Mouse (Mus musculus) MEL (cell line): Measurements from ENCODE around the gene Tiam1. TPM values are rescaled to one million over a fixed set of nuclear protein-coding genes. Genes with fewer than 3 reads are reported as not detected.

Experiments
- DNase-seq: peaks from one replicate; pipeline ENCODE4 v3.0.0; 2011; ENCODE audit warnings: low read depth, low spot score
- H3K27ac ChIP-seq: 2 replicates; pipeline ENCODE4 v1.5.1; 2012; ENCODE audit warnings: low read depth, mild to moderate bottlenecking, control low read depth, low read length, moderate library complexity; ENCODE audit not compliant: control insufficient read depth
- H3K27me3 ChIP-seq, 2 experiments: fragments of 150-350 bp in 1 of 2; sonication (generic) in 1 of 2; 2 replicates each; pipeline ENCODE4 v1.6.1; 2012; ENCODE audit warnings: low read length in 2 of 2, mild to moderate bottlenecking in 2 of 2, improper control_type of control experiment in 1 of 2, moderate library complexity in 1 of 2; ENCODE audit not compliant: insufficient read depth in 2 of 2, control insufficient read depth in 1 of 2
- H3K36me3 ChIP-seq, 2 experiments: 2 replicates each; pipeline ENCODE4 v1.6.1; 2012 to 2014; ENCODE audit warnings: low read length in 2 of 2, improper control_type of control experiment in 1 of 2, inconsistent platforms in 1 of 2, mild to moderate bottlenecking in 1 of 2; ENCODE audit not compliant: insufficient read depth in 2 of 2, control insufficient read depth in 1 of 2
- H3K4me1 ChIP-seq, 2 experiments: fragments of 150-350 bp in 1 of 2; sonication (generic) in 1 of 2; 2 replicates each; pipeline ENCODE4 v1.6.1; 2012; ENCODE audit warnings: low read length in 2 of 2, improper control_type of control experiment in 1 of 2, mild to moderate bottlenecking in 1 of 2; ENCODE audit not compliant: insufficient read depth in 2 of 2, control insufficient read depth in 1 of 2
- H3K4me3 ChIP-seq, 2 experiments: fragments of 150-350 bp in 1 of 2; sonication (generic) in 1 of 2; 2 replicates each; pipeline ENCODE4 v1.5.1; 2012; ENCODE audit warnings: low read depth in 2 of 2, low read length in 2 of 2, mild to moderate bottlenecking in 2 of 2, moderate library complexity in 2 of 2, control low read depth in 1 of 2, improper control_type of control experiment in 1 of 2; ENCODE audit not compliant: control insufficient read depth in 1 of 2, insufficient read depth in 1 of 2
- H3K79me2 ChIP-seq: 2 replicates; pipeline ENCODE4 v1.6.1; 2012; ENCODE audit warnings: mild to moderate bottlenecking, low read length, moderate library complexity; ENCODE audit not compliant: control insufficient read depth, poor library complexity, insufficient read depth
- H3K9ac ChIP-seq: 2 replicates; pipeline ENCODE4 v1.6.1; 2012; ENCODE audit warnings: low read depth, mild to moderate bottlenecking, control low read depth, low read length, moderate library complexity; ENCODE audit not compliant: control insufficient read depth, poor library complexity, severe bottlenecking
- H3K9me3 ChIP-seq: fragments of 150-350 bp; sonication (generic); replicated peaks from 2 replicates; pipeline ENCODE4 v1.6.1; 2012; ENCODE audit warnings: mild to moderate bottlenecking, low read length, improper control_type of control experiment, moderate library complexity; ENCODE audit not compliant: insufficient read depth
- CHD1 ChIP-seq: IDR thresholded peaks from 2 replicates; pipeline ENCODE4 v1.6.1; 2012; ENCODE audit warnings: low read depth, mild to moderate bottlenecking, inconsistent platforms, low read length, improper control_type of control experiment
- ETS1 ChIP-seq: IDR thresholded peaks from 2 replicates; pipeline ENCODE4 v1.6.1; 2012; ENCODE audit warnings: low read depth, mild to moderate bottlenecking, inconsistent platforms, low read length, improper control_type of control experiment, moderate library complexity
- GATA1 ChIP-seq: IDR thresholded peaks from 2 replicates; pipeline ENCODE4 v1.6.1; 2011; ENCODE audit warnings: low read depth, low read length, improper control_type of control experiment
- MAFK ChIP-seq: IDR thresholded peaks from 2 replicates; pipeline ENCODE4 v1.6.1; 2011; ENCODE audit warnings: low read depth, mild to moderate bottlenecking, low read length, improper control_type of control experiment, borderline replicate concordance
- MEF2A ChIP-seq: IDR thresholded peaks from 2 replicates; pipeline ENCODE4 v1.6.1; 2014; ENCODE audit warnings: low read depth, mild to moderate bottlenecking, inconsistent platforms, low read length, improper control_type of control experiment; ENCODE audit not compliant: poor library complexity, insufficient replicate concordance, severe bottlenecking; ENCODE audit errors: extremely low read depth
- MYC ChIP-seq: IDR thresholded peaks from 2 replicates; pipeline ENCODE4 v1.6.1; 2011; ENCODE audit warnings: low read depth, mild to moderate bottlenecking, low read length, improper control_type of control experiment, moderate library complexity
- NELFE ChIP-seq: IDR thresholded peaks from 2 replicates; pipeline ENCODE4 v1.6.1; 2011; ENCODE audit warnings: low read depth, low read length, improper control_type of control experiment
- RCOR1 ChIP-seq: IDR thresholded peaks from 2 replicates; pipeline ENCODE4 v1.6.1; 2012; ENCODE audit warnings: low read depth, mild to moderate bottlenecking, inconsistent platforms, low read length, improper control_type of control experiment
- TAL1 ChIP-seq: IDR thresholded peaks from 2 replicates; pipeline ENCODE4 v1.6.1; 2012; ENCODE audit warnings: mild to moderate bottlenecking, inconsistent platforms, low read length, moderate library complexity, mixed read lengths
- ZKSCAN1 ChIP-seq: IDR thresholded peaks from 2 replicates; pipeline ENCODE4 v1.6.1; 2012; ENCODE audit warnings: low read depth, mild to moderate bottlenecking, inconsistent platforms, low read length, improper control_type of control experiment, moderate library complexity
- polyA plus RNA-seq, 2 experiments: library from polyadenylated mRNA; stranded (reverse) in 1 of 2; unstranded in 1 of 2; fragments of >175 nt in 1 of 2; fragments of >200 nt in 1 of 2; gene quantifications; 2 replicates each; pipeline versions ENCODE4 v1.2.1 to v1.2.4; 2012; ENCODE audit warnings: low replicate concordance in 2 of 2, low read depth in 1 of 2; ENCODE audit not compliant: insufficient read length in 2 of 2, insufficient read depth in 1 of 2, missing spikeins in 1 of 2
- total RNA-seq: library from RNA; depleted of rRNA; stranded (reverse); fragments of 300-350 nt; gene quantifications from 2 replicates; pipeline ENCODE4 v1.2.3, GENCODE M21; 2012

Gene Tiam1
- total and polyA plus RNA-seq, 3 experiments: 15.0 to 23.9 (median 19.9) TPM

- no peaks in the 10 kb centered on the region for H3K79me2 ChIP-seq
- DNase-seq: peak; percentile 11
- TF ChIP-seq MEF2A: no peak
- H3K4me3 ChIP-seq: no peak overlapping the region
- peaks cover 0 to 3% of the 10 kb centered on the region in 2 experiments; a peak in 2 of 4 replicates for H3K36me3 ChIP-seq
- peaks cover 0 to 14% of the 10 kb centered on the region in 2 experiments; a peak in 2 of 4 replicates for H3K4me1 ChIP-seq
- no peaks in the 10 kb centered on the region for H3K27me3 ChIP-seq
- no peaks in the 10 kb centered on the region for H3K9me3 ChIP-seq
- no peak overlapping the region for H3K27ac ChIP-seq
- no peak overlapping the region for H3K9ac ChIP-seq
These were observed 252.9 kb downstream of the Tiam1 start for GRCm38 (mm10) chr16:89890515-89891189.

GRCm38 (mm10) chr16:89889890-89890462 lies 253.6 kb downstream of the Tiam1 start:
- 0 out of 2 replicates have a peak, but pooled peaks have one; percentile 2 for TF ChIP-seq TAL1
- TF ChIP-seq GATA1: 0 out of 2 replicates have a peak, but pooled peaks have one; percentile 22
- TF ChIP-seq RCOR1: no peak
- TF ChIP-seq MAFK: peak; percentile 59; the same call in 1 of the 2 replicates
- 0 out of 2 replicates have a peak, but pooled peaks have one; percentile 32 for TF ChIP-seq ETS1
- Histone ChIP-seq H3K4me3 (peak overlapping the region; percentile 15 to 18), H3K79me2 (no peaks in the 10 kb centered on the region)

GRCm38 (mm10) chr16:89886561-89886960 lies 257.0 kb downstream of the Tiam1 start:
- TF ChIP-seq ZKSCAN1 (no peak), MYC (no peak), NELFE (no peak), TAL1 (no peak), CHD1 (no peak)
- H3K4me3 ChIP-seq: no peak overlapping the region
- no peak overlapping the region for H3K9ac ChIP-seq
- H3K9me3 ChIP-seq: no peaks in the 10 kb centered on the region
- H3K27ac ChIP-seq: no peak overlapping the region
- peaks cover 0 to 14% of the 10 kb centered on the region in 2 experiments; a peak in 2 of 4 replicates for H3K4me1 ChIP-seq
- DNase-seq: no peak
- no peaks in the 10 kb centered on the region for H3K79me2 ChIP-seq
- H3K36me3 ChIP-seq: peaks cover 0 to 3% of the 10 kb centered on the region in 2 experiments
- H3K27me3 ChIP-seq: no peaks in the 10 kb centered on the region

More at GRCm38 (mm10) chr16:89889890-89890462, 253.6 kb downstream of the Tiam1 start:
- no peaks in the 10 kb centered on the region for H3K27me3 ChIP-seq
- H3K27ac ChIP-seq: no peak overlapping the region
- peak; percentile 59 for DNase-seq
- peak overlapping the region; percentile 17 for H3K9ac ChIP-seq
- no peaks in the 10 kb centered on the region for H3K9me3 ChIP-seq
- peaks cover 0 to 14% of the 10 kb centered on the region in 2 experiments; a peak in 2 of 4 replicates for H3K4me1 ChIP-seq
- peaks cover 0 to 3% of the 10 kb centered on the region in 2 experiments; a peak in 2 of 4 replicates for H3K36me3 ChIP-seq
